Mouse (Mus musculus): ENCODE data around the gene Gm10135. TPM values are rescaled to one million over a fixed set of nuclear protein-coding genes. Genes with fewer than 3 reads are reported as not detected.
"Not testable (repeated sequence)": the region's sequence is repeated elsewhere in the genome, so short reads cannot be mapped to it uniquely, and the experiment has no call there.

The Gm10135 gene
- total RNA-seq, 2 experiments from 2014 or later: not detected

- DNase-seq: no peak
- intact Hi-C loops (cut with DNase I): no loop called here
Observed at GRCm38 (mm10) chr5:72972435-72972834, 2.1 kb downstream of the Gm10135 start.

- intact Hi-C loops (cut with DNase I): no loop called here
- DNase-seq: no peak
Observed at GRCm38 (mm10) chr5:72965706-72966105, 8.8 kb downstream of the Gm10135 start.

GRCm38 (mm10) chr5:72960096-72960495 lies 14.4 kb downstream of the Gm10135 start:
- no peak for DNase-seq
- intact Hi-C loops (cut with DNase I): no loop called here

GRCm38 (mm10) chr5:72957281-72957680 lies 17.2 kb downstream of the Gm10135 start:
- intact Hi-C loops (cut with DNase I): no loop called here

GRCm38 (mm10) chr5:72953996-72954604 lies 20.4 kb downstream of the Gm10135 start:
- intact Hi-C loops (cut with DNase I): no loop called here
- no peak for DNase-seq

More at GRCm38 (mm10) chr5:72957281-72957680, 17.2 kb downstream of the Gm10135 start:
- DNase-seq: no peak

GRCm38 (mm10) chr5:72950252-72950651 lies 24.2 kb downstream of the Gm10135 start:
- DNase-seq: no peak
- intact Hi-C loops (cut with DNase I): no loop called here

- DNase-seq: no peak
Observed at GRCm38 (mm10) chr5:72948136-72948535, 26.4 kb downstream of the Gm10135 start.

GRCm38 (mm10) chr5:72940906-72941432 lies 33.5 kb downstream of the Gm10135 start:
- no peak for DNase-seq
- intact Hi-C loops (cut with DNase I): no loop called here

More at GRCm38 (mm10) chr5:72948136-72948535, 26.4 kb downstream of the Gm10135 start:
- intact Hi-C loops (cut with DNase I): no loop called here

- DNase-seq: no peak
- intact Hi-C loops (cut with DNase I): no loop called here
Observed at GRCm38 (mm10) chr5:72939311-72939710, 35.2 kb downstream of the Gm10135 start.

GRCm38 (mm10) chr5:72938421-72938820 lies 36.1 kb downstream of the Gm10135 start:
- intact Hi-C loops (cut with DNase I); DNase-seq: not testable (repeated sequence)

GRCm38 (mm10) chr5:72933026-72933675 lies 41.4 kb downstream of the Gm10135 start:
- intact Hi-C loops (cut with DNase I): no loop called here

GRCm38 (mm10) chr5:72927074-72927473 lies 47.4 kb downstream of the Gm10135 start:
- intact Hi-C loops (cut with DNase I): no loop called here

More at GRCm38 (mm10) chr5:72933026-72933675, 41.4 kb downstream of the Gm10135 start:
- DNase-seq: no peak

GRCm38 (mm10) chr5:72922796-72923195 lies 51.7 kb downstream of the Gm10135 start:
- no peak for DNase-seq
- intact Hi-C loops (cut with DNase I): no loop called here

More at GRCm38 (mm10) chr5:72927074-72927473, 47.4 kb downstream of the Gm10135 start:
- DNase-seq: no peak

GRCm38 (mm10) chr5:72921171-72921570 lies 53.3 kb downstream of the Gm10135 start:
- no peak for DNase-seq
- intact Hi-C loops (cut with DNase I): no loop called here

GRCm38 (mm10) chr5:72920416-72920815 lies 54.1 kb downstream of the Gm10135 start:
- no peak for DNase-seq
- intact Hi-C loops (cut with DNase I): no loop called here

- intact Hi-C loops (cut with DNase I): no loop called here
- no peak for DNase-seq
Observed at GRCm38 (mm10) chr5:72916851-72917250, 57.7 kb downstream of the Gm10135 start.

- DNase-seq: no peak
- intact Hi-C loops (cut with DNase I): no loop called here
Observed at GRCm38 (mm10) chr5:72916048-72916447, 58.5 kb downstream of the Gm10135 start.

Other genes starting within 250 kb of the Gm10135 start
- gene Txk, start 221.9 kb downstream of the Gm10135 start, total RNA-seq (2021): 1 to 10 TPM in 1 of 2 experiments, under 1 TPM in 1; 0.05 to 1.0 TPM
- gene Tec, start 106.2 kb downstream of the Gm10135 start, total RNA-seq (2021): 10 to 100 TPM; 11.0 to 11.9 TPM
- 100 to 1,000 TPM; 109 to 122 TPM for gene Slain2, start 60.4 kb downstream of the Gm10135 start, total RNA-seq (2021)
- not detected for gene Slc10a4, start 32.2 kb upstream of the Gm10135 start, total RNA-seq (2021)